Mouse (Mus musculus) bone marrow macrophage, adult 2 months (primary cell): Measurements from ENCODE around the gene Ppfia4.
A peak's percentile ranks its signal among the peaks of the same experiment; 100 is the strongest.

Experiments used
- CTCF ChIP-seq: IDR thresholded peaks from 2 replicates; pipeline ENCODE4 v1.5.1; 2012; ENCODE audit warnings: low read depth, mild to moderate bottlenecking, low read length, moderate library complexity
- POLR2A ChIP-seq: IDR thresholded peaks from 2 replicates; pipeline ENCODE4 v1.6.1; 2012; ENCODE audit warnings: mild to moderate bottlenecking, low read depth, low read length, borderline replicate concordance

DNA sequence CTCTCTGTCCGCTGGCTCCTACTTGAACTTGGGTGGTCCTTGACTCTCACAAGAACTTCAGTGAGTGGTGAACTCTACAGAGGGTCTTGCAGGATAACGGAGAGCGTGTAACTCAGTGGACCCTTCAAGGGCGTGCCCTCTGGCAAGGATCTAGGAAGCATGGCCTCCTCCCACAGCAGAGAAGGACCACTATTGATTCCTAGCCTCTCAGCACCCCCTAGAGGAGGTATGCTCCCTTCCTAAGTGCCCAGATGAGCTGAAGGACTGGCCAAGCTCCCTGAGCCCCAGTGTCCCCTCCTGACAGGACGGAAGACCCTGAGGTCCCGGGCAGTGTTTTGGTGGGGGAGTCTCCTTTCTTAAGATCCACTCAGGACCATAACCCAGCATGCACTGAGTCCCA lies 10.1 kb downstream of the Ppfia4 start:
- TF ChIP-seq CTCF = peak; percentile 30; the same call in 1 of the 2 replicates
- no peak for TF ChIP-seq POLR2A
